ENCODE assay signal across 8 mouse cellular contexts in the genomic region with DNA sequence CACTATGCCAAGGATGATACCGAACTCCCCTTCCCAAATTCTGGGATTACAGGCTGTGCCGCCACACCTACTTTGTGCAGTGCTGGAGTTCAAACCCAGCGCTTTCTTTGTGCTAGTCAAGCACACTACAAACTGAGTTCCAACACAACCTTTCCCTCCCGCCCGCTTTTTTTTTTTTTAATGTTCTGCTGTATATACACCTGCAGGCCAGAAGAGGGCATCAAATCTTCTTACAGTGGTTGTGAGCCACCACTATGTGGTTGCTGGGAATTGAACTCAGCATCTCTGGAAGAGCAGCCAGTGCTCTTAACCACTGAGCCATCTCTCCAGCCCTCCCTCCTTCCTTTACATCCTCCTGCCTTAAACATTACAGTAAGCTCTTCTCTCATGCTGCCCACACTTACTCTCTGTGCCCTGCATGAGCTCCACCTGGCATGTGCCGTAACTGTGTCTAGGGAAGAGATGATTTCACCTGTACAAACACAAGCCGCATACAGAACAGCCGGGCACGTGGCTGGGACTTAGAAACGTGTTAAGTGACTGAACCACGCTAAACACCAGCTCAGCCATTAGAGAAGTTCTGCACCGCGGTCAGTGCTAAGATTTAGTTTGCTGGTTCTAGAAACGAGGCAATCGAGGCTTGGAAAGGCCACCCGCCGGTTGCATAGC. TPM values are rescaled to one million over a fixed set of nuclear protein-coding genes. Genes with fewer than 3 reads are reported as not detected.
DNase-seq lines count a peak whose midpoint lies in the region; ATAC-seq lines count a peak whose summit lies in the region.

No protein-coding gene starts in this region.

- peak overlapping the region; percentile 37 for H3K9ac ChIP-seq in embryonic facial prominence, embryonic 11.5 days (replicated peaks; ENCODE audit: low read length)
- H3K9ac ChIP-seq in intestine, embryonic 15.5 days, result no peak overlapping the region

- ATAC-seq in erythroblast, adult 5-6 weeks (replicated peaks; ENCODE audit: low FRiP score, poor library complexity, severe bottlenecking), result no peak
- ATAC-seq in embryonic facial prominence, embryonic 11.5 days (replicated peaks; ENCODE audit: insufficient number of reproducible peaks, low FRiP score, low TSS enrichment, low read depth), result 0 out of 2 replicates have a peak, but pooled peaks have one; percentile 15
- peak; percentile 50 for ATAC-seq in intestine, embryonic 15.5 days

- WGBS in embryonic facial prominence, embryonic 11.5 days, result 47% methylated on average over 17 of the region's 17 CpGs
- 40% methylated on average over 17 of the region's 17 CpGs for WGBS in intestine, embryonic 15.5 days

- H3K27me3 ChIP-seq in erythroblast, embryonic 14.5 days (ENCODE audit: control insufficient read depth), result peaks cover 4% of the 10 kb centered on the region
- no peaks in the 10 kb centered on the region for H3K27me3 ChIP-seq in embryonic facial prominence, embryonic 11.5 days (ENCODE audit: control insufficient read depth, insufficient read depth, low read length)
- H3K27me3 ChIP-seq in intestine, embryonic 15.5 days (replicated peaks), result no peaks in the 10 kb centered on the region

- H3K4me3 ChIP-seq in erythroblast, embryonic 14.5 days (replicated peaks), result peak overlapping the region; percentile 60
- H3K4me3 ChIP-seq in embryonic facial prominence, embryonic 11.5 days (ENCODE audit: low read depth, low read length), result 0 out of 2 replicates have a peak overlapping the region, but pooled peaks have one; percentile 8
- peak overlapping the region; percentile 25 for H3K4me3 ChIP-seq in intestine, embryonic 15.5 days (replicated peaks)

- H3K9me3 ChIP-seq in erythroblast, embryonic 14.5 days (ENCODE audit: control insufficient read depth, low read length), result no peaks in the 10 kb centered on the region
- H3K9me3 ChIP-seq in embryonic facial prominence, embryonic 11.5 days (replicated peaks; ENCODE audit: control insufficient read depth, low read length), result no peaks in the 10 kb centered on the region
- H3K9me3 ChIP-seq in intestine, embryonic 15.5 days, result no peaks in the 10 kb centered on the region

- H3K27ac ChIP-seq in embryonic facial prominence, embryonic 11.5 days (replicated peaks; ENCODE audit: low read depth, low read length), result no peak overlapping the region
- H3K27ac ChIP-seq in intestine, embryonic 15.5 days, result no peak overlapping the region

- H3K36me3 ChIP-seq in erythroblast, embryonic 14.5 days (ENCODE audit: control insufficient read depth), result no peaks in the 10 kb centered on the region
- no peaks in the 10 kb centered on the region for H3K36me3 ChIP-seq in embryonic facial prominence, embryonic 11.5 days (replicated peaks; ENCODE audit: control insufficient read depth, insufficient read depth, low read depth, low read length)
- no peaks in the 10 kb centered on the region for H3K36me3 ChIP-seq in intestine, embryonic 15.5 days

- H3K4me2 ChIP-seq in embryonic facial prominence, embryonic 11.5 days (ENCODE audit: low read depth, low read length), result peak overlapping the region; percentile 29
- peak overlapping the region; percentile 59 for H3K4me2 ChIP-seq in intestine, embryonic 15.5 days (replicated peaks)

- peak; percentile 36 to 46 for DNase-seq in B cell, adult 2 months
- DNase-seq in embryonic facial prominence, embryonic 11.5 days (ENCODE audit: low spot score), result peak; percentile 39
- DNase-seq in naive thymus-derived CD4-positive, alpha-beta T cell, adult 2 months (ENCODE audit: low read depth), result peak; percentile 69
- DNase-seq in adrenal gland, postnatal 10 days, result no peak
- DNase-seq in layer of hippocampus, postnatal 10 days (ENCODE audit: low spot score in 2 of 2), result no peak

- H3K4me1 ChIP-seq in erythroblast, embryonic 14.5 days (ENCODE audit: control insufficient read depth), result peaks cover 16% of the 10 kb centered on the region
- no peaks in the 10 kb centered on the region for H3K4me1 ChIP-seq in embryonic facial prominence, embryonic 11.5 days (ENCODE audit: control insufficient read depth, insufficient read depth, low read length)
- peaks cover 4% of the 10 kb centered on the region; the same call in 1 of the 2 replicates for H3K4me1 ChIP-seq in intestine, embryonic 15.5 days (replicated peaks)

RNA-seq across cellular contexts. Expression of a gene that starts 13.2 kb away (rescaled TPM):
- 0.17 and 0.30 TPM in 2 replicates for polyA plus RNA-seq in erythroblast, embryonic 14.5 days (2012)
- total RNA-seq in erythroblast, adult 5-6 weeks (2015; ENCODE audit: low replicate concordance), result 4.6 and 7.3 TPM in 2 replicates
- 7.4 and 9.2 TPM in 2 replicates for total RNA-seq in erythroblast, adult 5-6 weeks (2017; ENCODE audit: low replicate concordance)
- 7.0 and 10.3 TPM in 2 replicates for polyA plus RNA-seq in embryonic facial prominence, embryonic 11.5 days (2014; fragmentation: Nextera tagmentation; extraction: Ambion mirVana)
- 15.1 and 16.7 TPM in 2 replicates for polyA plus RNA-seq in intestine, embryonic 15.5 days (2015; fragmentation: Nextera tagmentation; extraction: Ambion mirVana)
- 10 to 100 TPM; 45.4 to 45.5 TPM for total RNA-seq in adrenal gland, postnatal 10 days (2021)
- total RNA-seq in layer of hippocampus, postnatal 10 days (2021), result 1 to 10 TPM; 5.5 to 7.3 TPM

RNA-seq across cellular contexts. Expression of a gene that starts 35.8 kb away (rescaled TPM):
- 1.9 and 2.8 TPM in 2 replicates for polyA plus RNA-seq in erythroblast, embryonic 14.5 days (2012)
- 1.0 and 5.4 TPM in 2 replicates for total RNA-seq in erythroblast, adult 5-6 weeks (2015; ENCODE audit: low replicate concordance)
- 4.9 and 7.7 TPM in 2 replicates for total RNA-seq in erythroblast, adult 5-6 weeks (2017; ENCODE audit: low replicate concordance)
- polyA plus RNA-seq in embryonic facial prominence, embryonic 11.5 days (2014; fragmentation: Nextera tagmentation; extraction: Ambion mirVana), result 13.5 and 14.1 TPM in 2 replicates
- polyA plus RNA-seq in intestine, embryonic 15.5 days (2015; fragmentation: Nextera tagmentation; extraction: Ambion mirVana), result 18.4 TPM in 2 replicates
- total RNA-seq in adrenal gland, postnatal 10 days (2021), result 10 to 100 TPM; 41.9 to 44.0 TPM
- total RNA-seq in layer of hippocampus, postnatal 10 days (2021), result 10 to 100 TPM; 23.3 to 24.9 TPM

RNA-seq across cellular contexts. Expression of a gene that starts 36.0 kb away (rescaled TPM):
- polyA plus RNA-seq in erythroblast, embryonic 14.5 days (2012), result 0.11 and 0.29 TPM in 2 replicates
- 0.63 and 2.1 TPM in 2 replicates for total RNA-seq in erythroblast, adult 5-6 weeks (2015; ENCODE audit: low replicate concordance)
- 2.0 and 3.1 TPM in 2 replicates for total RNA-seq in erythroblast, adult 5-6 weeks (2017; ENCODE audit: low replicate concordance)
- 8.9 and 9.8 TPM in 2 replicates for polyA plus RNA-seq in embryonic facial prominence, embryonic 11.5 days (2014; fragmentation: Nextera tagmentation; extraction: Ambion mirVana)
- 4.7 and 4.9 TPM in 2 replicates for polyA plus RNA-seq in intestine, embryonic 15.5 days (2015; fragmentation: Nextera tagmentation; extraction: Ambion mirVana)
- total RNA-seq in adrenal gland, postnatal 10 days (2021), result 10 to 100 TPM in 1 of 2 experiments, 1 to 10 TPM in 1; 8.4 to 12.8 TPM
- total RNA-seq in layer of hippocampus, postnatal 10 days (2021), result 10 to 100 TPM; 67.8 to 70.3 TPM

RNA-seq across cellular contexts. Expression of a gene that starts 55.5 kb away (rescaled TPM):
- polyA plus RNA-seq in erythroblast, embryonic 14.5 days (2012), result 2.9 and 3.8 TPM in 2 replicates
- total RNA-seq in erythroblast, adult 5-6 weeks (2015; ENCODE audit: low replicate concordance), result 7.3 and 8.6 TPM in 2 replicates
- total RNA-seq in erythroblast, adult 5-6 weeks (2017; ENCODE audit: low replicate concordance), result 3.4 and 7.1 TPM in 2 replicates
- polyA plus RNA-seq in embryonic facial prominence, embryonic 11.5 days (2014; fragmentation: Nextera tagmentation; extraction: Ambion mirVana), result 75.3 and 83.4 TPM in 2 replicates
- 32.9 and 33.9 TPM in 2 replicates for polyA plus RNA-seq in intestine, embryonic 15.5 days (2015; fragmentation: Nextera tagmentation; extraction: Ambion mirVana)
- total RNA-seq in adrenal gland, postnatal 10 days (2021), result 10 to 100 TPM; 22.3 to 23.9 TPM
- total RNA-seq in layer of hippocampus, postnatal 10 days (2021), result 10 to 100 TPM; 24.1 to 26.5 TPM

RNA-seq across cellular contexts. Expression of a gene that starts 55.8 kb away (rescaled TPM):
- 0.01 TPM in 1 of 2 replicates, not detected in the other for polyA plus RNA-seq in erythroblast, embryonic 14.5 days (2012)
- 0.42 TPM in 1 of 2 replicates, not detected in the other for total RNA-seq in erythroblast, adult 5-6 weeks (2015; ENCODE audit: low replicate concordance)
- 0.84 TPM in 1 of 2 replicates, not detected in the other for total RNA-seq in erythroblast, adult 5-6 weeks (2017; ENCODE audit: low replicate concordance)
- 1.2 and 2.2 TPM in 2 replicates for polyA plus RNA-seq in embryonic facial prominence, embryonic 11.5 days (2014; fragmentation: Nextera tagmentation; extraction: Ambion mirVana)
- 0.15 and 0.24 TPM in 2 replicates for polyA plus RNA-seq in intestine, embryonic 15.5 days (2015; fragmentation: Nextera tagmentation; extraction: Ambion mirVana)
- total RNA-seq in adrenal gland, postnatal 10 days (2021), result under 1 TPM; 0.18 to 0.27 TPM
- 10 to 100 TPM in 1 of 2 experiments, 1 to 10 TPM in 1; 9.9 to 10.8 TPM for total RNA-seq in layer of hippocampus, postnatal 10 days (2021)

Comparison
In these comparisons a context has a peak if more than half of its experiments do, and no peak if none do; other contexts are left out.
1. H3K4me3 ChIP-seq: peak in every context shown above with its lines; median percentile 60 in erythroblast, embryonic 14.5 days; 25 in intestine, embryonic 15.5 days; 8 in embryonic facial prominence, embryonic 11.5 days.
2. DNase-seq: peak in B cell, adult 2 months (2 of 2), embryonic facial prominence, embryonic 11.5 days (single experiment) and naive thymus-derived CD4-positive, alpha-beta T cell, adult 2 months (single experiment); none in adrenal gland, postnatal 10 days (single experiment) and layer of hippocampus, postnatal 10 days (0 of 2).
3. RNA of a gene that starts 13.2 kb away (total RNA-seq): 45.4 to 45.5 TPM in adrenal gland, postnatal 10 days; 4.6 to 9.2 TPM in erythroblast, adult 5-6 weeks and 5.5 to 7.3 TPM in layer of hippocampus, postnatal 10 days; every median in the first group is over 4 times any median in the second.
4. RNA of a gene that starts 36.0 kb away (total RNA-seq): 67.8 to 70.3 TPM in layer of hippocampus, postnatal 10 days; 8.4 to 12.8 TPM in adrenal gland, postnatal 10 days and 0.63 to 3.1 TPM in erythroblast, adult 5-6 weeks; every median in the first group is over 4 times any median in the second.